Mouse (Mus musculus): ENCODE data around the gene B4galnt1. TPM values are rescaled to one million over a fixed set of nuclear protein-coding genes. Genes with fewer than 3 reads are reported as not detected.

The B4galnt1 gene
- polyA plus RNA-seq, 1 experiment from 2014 or later = 66.8 TPM

- no peak for ATAC-seq (ENCODE audit: low FRiP score, low TSS enrichment)
- no peak overlapping the region for H3K9ac ChIP-seq (replicated peaks; ENCODE audit: low read length)
These were observed 27.1 kb upstream of the B4galnt1 start for GRCm38 (mm10) chr10:127137896-127138295.

GRCm38 (mm10) chr10:127138328-127139141, 26.5 kb upstream of the B4galnt1 start:
- Histone ChIP-seq H3K36me3 (ENCODE audit: control insufficient read depth, insufficient read depth, low read length) (no peaks in the 10 kb centered on the region), H3K27ac (replicated peaks; ENCODE audit: low read depth, low read length) (no peak overlapping the region), H3K4me2 (ENCODE audit: low read length) (no peak overlapping the region), H3K4me3 (replicated peaks; ENCODE audit: low read depth, low read length) (no peak overlapping the region), H3K27me3 (ENCODE audit: control insufficient read depth, insufficient read depth, low read length) (no peaks in the 10 kb centered on the region), H3K9ac (replicated peaks; ENCODE audit: low read length) (no peak overlapping the region), H3K4me1 (ENCODE audit: control insufficient read depth, insufficient read depth, low read length) (no peaks in the 10 kb centered on the region), H3K9me3 (ENCODE audit: control insufficient read depth, low read length) (no peaks in the 10 kb centered on the region)
- WGBS = 87% methylated on average over 18 of the region's 18 CpGs
- DNase-seq (no peak), ATAC-seq (ENCODE audit: low FRiP score, low TSS enrichment) (no peak)

More at GRCm38 (mm10) chr10:127137896-127138295, 27.1 kb upstream of the B4galnt1 start:
- no peak overlapping the region for H3K4me2 ChIP-seq (ENCODE audit: low read length)
- DNase-seq = no peak
- H3K9me3 ChIP-seq (ENCODE audit: control insufficient read depth, low read length) = no peaks in the 10 kb centered on the region
- H3K27me3 ChIP-seq (ENCODE audit: control insufficient read depth, insufficient read depth, low read length) = no peaks in the 10 kb centered on the region
- no peak overlapping the region for H3K27ac ChIP-seq (replicated peaks; ENCODE audit: low read depth, low read length)
- H3K4me3 ChIP-seq (replicated peaks; ENCODE audit: low read depth, low read length) = no peak overlapping the region
- H3K4me1 ChIP-seq (ENCODE audit: control insufficient read depth, insufficient read depth, low read length) = no peaks in the 10 kb centered on the region
- WGBS = 90% methylated on average over 3 of the region's 3 CpGs
- no peaks in the 10 kb centered on the region for H3K36me3 ChIP-seq (ENCODE audit: control insufficient read depth, insufficient read depth, low read length)

GRCm38 (mm10) chr10:127140971-127141370, 24.1 kb upstream of the B4galnt1 start:
- H3K27me3 ChIP-seq (ENCODE audit: control insufficient read depth, insufficient read depth, low read length) = no peaks in the 10 kb centered on the region
- H3K36me3 ChIP-seq (ENCODE audit: control insufficient read depth, insufficient read depth, low read length) = no peaks in the 10 kb centered on the region
- no peak overlapping the region for H3K9ac ChIP-seq (replicated peaks; ENCODE audit: low read length)
- no peaks in the 10 kb centered on the region for H3K9me3 ChIP-seq (ENCODE audit: control insufficient read depth, low read length)
- no peaks in the 10 kb centered on the region for H3K4me1 ChIP-seq (ENCODE audit: control insufficient read depth, insufficient read depth, low read length)
- 86% methylated on average over 11 of the region's 11 CpGs for WGBS
- H3K4me2 ChIP-seq (ENCODE audit: low read length) = no peak overlapping the region
- DNase-seq (no peak), ATAC-seq (ENCODE audit: low FRiP score, low TSS enrichment) (no peak)
- no peak overlapping the region for H3K4me3 ChIP-seq (replicated peaks; ENCODE audit: low read depth, low read length)
- no peak overlapping the region for H3K27ac ChIP-seq (replicated peaks; ENCODE audit: low read depth, low read length)

- no peaks in the 10 kb centered on the region for H3K36me3 ChIP-seq (ENCODE audit: control insufficient read depth, insufficient read depth, low read length)
- H3K4me3 ChIP-seq (replicated peaks; ENCODE audit: low read depth, low read length) = no peak overlapping the region
- 88% methylated on average over 8 of the region's 8 CpGs for WGBS
These were observed 23.5 kb upstream of the B4galnt1 start for GRCm38 (mm10) chr10:127141500-127141899.

GRCm38 (mm10) chr10:127143228-127143627, 21.8 kb upstream of the B4galnt1 start:
- no peak for ATAC-seq (ENCODE audit: low FRiP score, low TSS enrichment)

More at GRCm38 (mm10) chr10:127141500-127141899, 23.5 kb upstream of the B4galnt1 start:
- no peak for DNase-seq
- H3K4me2 ChIP-seq (ENCODE audit: low read length) = no peak overlapping the region
- no peak overlapping the region for H3K27ac ChIP-seq (replicated peaks; ENCODE audit: low read depth, low read length)
- ATAC-seq (ENCODE audit: low FRiP score, low TSS enrichment) = no peak
- H3K4me1 ChIP-seq (ENCODE audit: control insufficient read depth, insufficient read depth, low read length) = no peaks in the 10 kb centered on the region
- H3K9ac ChIP-seq (replicated peaks; ENCODE audit: low read length) = no peak overlapping the region
- no peaks in the 10 kb centered on the region for H3K27me3 ChIP-seq (ENCODE audit: control insufficient read depth, insufficient read depth, low read length)
- H3K9me3 ChIP-seq (ENCODE audit: control insufficient read depth, low read length) = no peaks in the 10 kb centered on the region

GRCm38 (mm10) chr10:127144536-127144935, 20.5 kb upstream of the B4galnt1 start:
- 94% methylated on average over 7 of the region's 7 CpGs for WGBS
- ATAC-seq (ENCODE audit: low FRiP score, low TSS enrichment) = no peak

More at GRCm38 (mm10) chr10:127143228-127143627, 21.8 kb upstream of the B4galnt1 start:
- Histone ChIP-seq H3K4me1 (ENCODE audit: control insufficient read depth, insufficient read depth, low read length) (no peaks in the 10 kb centered on the region), H3K27ac (replicated peaks; ENCODE audit: low read depth, low read length) (no peak overlapping the region), H3K9me3 (ENCODE audit: control insufficient read depth, low read length) (no peaks in the 10 kb centered on the region), H3K4me2 (ENCODE audit: low read length) (no peak overlapping the region), H3K27me3 (ENCODE audit: control insufficient read depth, insufficient read depth, low read length) (no peaks in the 10 kb centered on the region), H3K9ac (replicated peaks; ENCODE audit: low read length) (no peak overlapping the region), H3K36me3 (ENCODE audit: control insufficient read depth, insufficient read depth, low read length) (no peaks in the 10 kb centered on the region), H3K4me3 (replicated peaks; ENCODE audit: low read depth, low read length) (no peak overlapping the region)
- WGBS = 85% methylated on average over 8 of the region's 8 CpGs
- DNase-seq = no peak

GRCm38 (mm10) chr10:127145303-127145702, 19.7 kb upstream of the B4galnt1 start:
- ATAC-seq (ENCODE audit: low FRiP score, low TSS enrichment) (no peak), DNase-seq (no peak)
- Histone ChIP-seq H3K9me3 (ENCODE audit: control insufficient read depth, low read length) (no peaks in the 10 kb centered on the region), H3K36me3 (ENCODE audit: control insufficient read depth, insufficient read depth, low read length) (no peaks in the 10 kb centered on the region), H3K4me3 (replicated peaks; ENCODE audit: low read depth, low read length) (no peak overlapping the region), H3K4me1 (ENCODE audit: control insufficient read depth, insufficient read depth, low read length) (no peaks in the 10 kb centered on the region), H3K9ac (replicated peaks; ENCODE audit: low read length) (no peak overlapping the region), H3K27me3 (ENCODE audit: control insufficient read depth, insufficient read depth, low read length) (no peaks in the 10 kb centered on the region), H3K27ac (replicated peaks; ENCODE audit: low read depth, low read length) (no peak overlapping the region), H3K4me2 (ENCODE audit: low read length) (no peak overlapping the region)
- 79% methylated on average over 5 of the region's 5 CpGs for WGBS

More at GRCm38 (mm10) chr10:127144536-127144935, 20.5 kb upstream of the B4galnt1 start:
- Histone ChIP-seq H3K36me3 (ENCODE audit: control insufficient read depth, insufficient read depth, low read length) (no peaks in the 10 kb centered on the region), H3K4me1 (ENCODE audit: control insufficient read depth, insufficient read depth, low read length) (no peaks in the 10 kb centered on the region), H3K9me3 (ENCODE audit: control insufficient read depth, low read length) (no peaks in the 10 kb centered on the region), H3K4me2 (ENCODE audit: low read length) (no peak overlapping the region), H3K4me3 (replicated peaks; ENCODE audit: low read depth, low read length) (no peak overlapping the region), H3K27me3 (ENCODE audit: control insufficient read depth, insufficient read depth, low read length) (no peaks in the 10 kb centered on the region), H3K27ac (replicated peaks; ENCODE audit: low read depth, low read length) (no peak overlapping the region), H3K9ac (replicated peaks; ENCODE audit: low read length) (no peak overlapping the region)
- DNase-seq = no peak

GRCm38 (mm10) chr10:127147135-127147534, 17.9 kb upstream of the B4galnt1 start:
- Histone ChIP-seq H3K27ac (replicated peaks; ENCODE audit: low read depth, low read length) (no peak overlapping the region), H3K36me3 (ENCODE audit: control insufficient read depth, insufficient read depth, low read length) (no peaks in the 10 kb centered on the region), H3K4me2 (ENCODE audit: low read length) (no peak overlapping the region), H3K9me3 (ENCODE audit: control insufficient read depth, low read length) (no peaks in the 10 kb centered on the region), H3K27me3 (ENCODE audit: control insufficient read depth, insufficient read depth, low read length) (no peaks in the 10 kb centered on the region), H3K4me1 (ENCODE audit: control insufficient read depth, insufficient read depth, low read length) (no peaks in the 10 kb centered on the region), H3K4me3 (replicated peaks; ENCODE audit: low read depth, low read length) (no peak overlapping the region), H3K9ac (replicated peaks; ENCODE audit: low read length) (no peak overlapping the region)
- ATAC-seq (ENCODE audit: low FRiP score, low TSS enrichment) (no peak), DNase-seq (no peak)
- 80% methylated on average over 6 of the region's 6 CpGs for WGBS

- Histone ChIP-seq H3K36me3 (ENCODE audit: control insufficient read depth, insufficient read depth, low read length) (no peaks in the 10 kb centered on the region), H3K4me1 (ENCODE audit: control insufficient read depth, insufficient read depth, low read length) (no peaks in the 10 kb centered on the region), H3K27ac (replicated peaks; ENCODE audit: low read depth, low read length) (no peak overlapping the region), H3K9ac (replicated peaks; ENCODE audit: low read length) (no peak overlapping the region), H3K4me2 (ENCODE audit: low read length) (no peak overlapping the region), H3K9me3 (ENCODE audit: control insufficient read depth, low read length) (no peaks in the 10 kb centered on the region), H3K4me3 (replicated peaks; ENCODE audit: low read depth, low read length) (no peak overlapping the region), H3K27me3 (ENCODE audit: control insufficient read depth, insufficient read depth, low read length) (no peaks in the 10 kb centered on the region)
- no peak for ATAC-seq (ENCODE audit: low FRiP score, low TSS enrichment)
- no peak for DNase-seq
- 86% methylated on average over 4 of the region's 4 CpGs for WGBS
These were observed 14.6 kb upstream of the B4galnt1 start for GRCm38 (mm10) chr10:127150471-127150872.

Measured in midbrain, embryonic 14.5 days (tissue).